Mouse (Mus musculus) c-Kit-positive CD71-negative TER-119-negative erythroid progenitor cells, embryonic 14.5 days (primary cell): Measurements from ENCODE around the gene Psma1.

Experiments used
- DNase-seq: peaks from one replicate; pipeline ENCODE4 v3.0.0-alpha.2; 2013; ENCODE audit warnings: low read depth

Gene Psma1

DNA sequence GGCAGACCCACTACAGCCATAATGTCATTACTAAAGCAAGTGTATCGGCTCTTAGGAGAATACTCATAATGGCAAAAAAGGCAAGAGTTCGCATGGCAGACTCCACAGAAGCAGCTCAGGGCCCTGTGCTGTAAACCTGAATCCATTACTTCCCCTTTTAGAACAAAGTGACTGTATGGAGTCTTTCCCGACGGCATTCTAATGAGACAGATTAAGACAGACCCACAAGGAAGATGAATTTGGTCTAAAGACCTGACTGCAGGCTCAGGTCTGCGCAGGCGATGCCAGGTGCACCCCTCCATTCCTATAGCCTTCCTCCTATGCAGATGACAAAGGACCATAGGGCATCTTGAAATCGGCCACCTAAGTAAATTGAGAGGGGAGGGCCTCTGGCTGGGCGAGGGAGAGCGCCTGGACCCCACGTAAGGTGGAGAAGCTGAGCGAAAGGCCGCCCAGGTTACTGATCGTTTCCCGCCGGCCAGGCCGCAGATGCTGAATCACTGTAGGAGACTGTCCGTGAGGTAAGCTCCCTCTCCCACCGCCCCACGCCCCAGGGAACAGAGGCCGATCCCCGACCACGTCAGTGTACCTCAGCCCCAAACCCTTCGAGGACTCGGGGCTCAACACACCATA lies 430 bp downstream of the Psma1 start:
- DNase-seq: no peak

- no peak for DNase-seq
Measured at GRCm38 (mm10) chr7:114268446-114268845, 7.5 kb downstream of the Psma1 start.

DNA sequence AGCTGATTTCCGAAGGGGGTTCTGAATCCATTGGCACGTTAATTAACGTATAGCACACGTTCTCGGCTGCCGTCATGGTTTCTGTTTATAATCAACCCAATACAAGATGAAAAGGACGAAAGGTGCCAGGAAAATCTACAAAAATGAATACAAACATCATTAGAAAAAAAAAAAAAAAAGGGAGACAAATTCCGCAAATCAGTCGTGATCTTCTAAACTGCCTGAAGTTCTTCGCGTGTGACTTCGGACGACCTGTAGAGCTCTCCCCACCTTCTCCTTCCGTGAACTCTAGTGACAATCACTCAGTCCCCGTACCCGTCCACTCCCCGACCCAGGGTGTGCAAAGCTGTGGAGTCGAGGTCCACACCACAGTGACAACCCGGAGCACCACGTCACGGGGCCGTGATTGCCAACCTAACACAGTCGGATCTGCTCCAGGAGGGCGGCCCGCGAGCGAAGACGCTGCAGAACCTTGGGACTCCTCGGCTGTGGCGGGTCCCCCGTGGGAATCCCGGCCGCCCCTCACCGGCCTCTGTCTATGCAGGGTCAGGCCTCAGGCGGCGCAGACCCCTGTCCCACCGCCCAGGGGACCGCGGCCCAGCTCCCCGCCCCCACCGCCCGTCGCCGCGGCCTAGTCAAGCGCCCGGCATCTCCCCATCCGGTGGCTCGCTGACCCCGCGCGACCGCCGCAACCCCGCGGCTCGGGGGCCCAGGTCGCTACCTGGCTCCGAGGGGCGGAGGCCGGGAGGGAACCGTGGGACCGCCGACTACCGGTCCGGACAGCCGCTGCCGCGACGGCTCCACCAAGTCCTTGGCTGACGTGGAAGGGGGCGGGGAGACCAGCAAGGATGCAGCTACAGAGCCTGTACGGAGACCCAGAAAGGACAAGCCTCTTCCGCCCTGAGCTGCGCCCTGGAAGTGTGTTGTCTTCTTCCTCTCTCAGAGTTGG lies 21.8 kb downstream of the Psma1 start, which contains the start of gene Copb1:
TSS of gene Copb1 (minus strand) at position 827 of the 949 bp plus-strand sequence.
- DNase-seq: peak; percentile 83

DNA sequence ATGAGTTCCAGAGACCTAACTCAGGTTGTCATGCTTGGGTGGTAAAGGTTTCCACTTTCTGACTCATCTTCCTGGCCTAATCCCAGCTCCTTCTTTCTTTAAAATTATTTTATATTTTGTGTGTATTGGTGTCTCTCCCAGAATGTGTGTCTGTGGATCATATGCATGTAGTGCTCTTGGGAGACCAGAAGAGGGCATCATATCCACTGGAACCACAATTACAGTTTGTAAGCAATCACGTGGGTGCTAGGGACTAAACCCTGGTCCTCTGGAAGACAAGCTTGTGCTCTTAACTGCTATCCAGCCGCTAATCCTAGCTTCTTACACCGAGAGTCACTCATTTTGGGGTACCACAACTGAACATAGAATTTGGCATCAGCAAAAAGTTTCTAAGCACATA lies 24.2 kb downstream of the Psma1 start:
- DNase-seq: no peak

GRCm38 (mm10) chr7:114233980-114234379 lies 41.9 kb downstream of the Psma1 start:
- no peak for DNase-seq

- DNase-seq: no peak
Measured at GRCm38 (mm10) chr7:114232982-114233381, 42.9 kb downstream of the Psma1 start.

GRCm38 (mm10) chr7:114231857-114232256 lies 44.1 kb downstream of the Psma1 start:
- no peak for DNase-seq

- no peak for DNase-seq
Measured at GRCm38 (mm10) chr7:114226521-114226920, 49.4 kb downstream of the Psma1 start.

GRCm38 (mm10) chr7:114220433-114220832 lies 55.5 kb downstream of the Psma1 start:
- no peak for DNase-seq

DNA sequence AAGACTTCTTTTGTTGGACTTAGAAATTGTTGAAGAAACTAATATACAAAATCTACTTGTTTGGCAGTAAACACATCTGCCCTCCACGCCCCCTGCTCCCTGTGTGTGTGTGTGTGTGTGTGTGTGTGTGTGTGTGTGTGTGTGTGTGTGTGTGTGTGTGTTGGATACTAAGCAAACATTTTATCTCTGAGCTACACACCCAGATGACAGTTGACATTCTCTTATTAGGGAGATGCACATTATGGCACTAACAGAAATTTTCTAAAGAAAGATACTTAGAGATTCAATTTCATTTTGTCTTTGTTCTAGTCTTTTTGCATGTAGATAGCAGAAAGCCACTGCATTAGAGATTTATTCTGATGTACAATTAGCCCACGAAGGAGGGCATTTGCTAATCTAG lies 59.0 kb downstream of the Psma1 start:
- DNase-seq: no peak
